Mouse (Mus musculus) gastrocnemius, postnatal 14 days (tissue): ENCODE data around the gene Gpr87. TPM values are rescaled to one million over a fixed set of nuclear protein-coding genes. Genes with fewer than 3 reads are reported as not detected.
"Not testable (repeated sequence)": the region's sequence is repeated elsewhere in the genome, so short reads cannot be mapped to it uniquely, and the experiment has no call there.

Experiments
- DNase-seq: peaks from one replicate; pipeline ENCODE4 v3.0.0; 2021; ENCODE audit warnings: mixed read lengths
- intact Hi-C: fragments of 180-260 bp; cut with DNase I; formaldehyde crosslinking; loops from one replicate; pipeline ENCODE4 v1.15.1; 2025; ENCODE audit warnings: low total_unique reads
- total RNA-seq, 2 experiments: library from RNA; stranded (reverse); gene quantifications; 2 replicates each; pipeline ENCODE4 v1.2.3; 2021

Gpr87 gene
- total RNA-seq, 2 experiments from 2014 or later = not detected

- intact Hi-C loops = no loop called here
- no peak for DNase-seq
These were observed 53.2 kb downstream of the Gpr87 start for GRCm38 (mm10) chr3:59141507-59142305.

- intact Hi-C loops, DNase-seq: not testable (repeated sequence)
These were observed 54.0 kb downstream of the Gpr87 start for GRCm38 (mm10) chr3:59140941-59141340.

GRCm38 (mm10) chr3:59140115-59140514, 54.8 kb downstream of the Gpr87 start:
- intact Hi-C loops = no loop called here
- DNase-seq = no peak

GRCm38 (mm10) chr3:59139651-59140051, 55.3 kb downstream of the Gpr87 start:
- DNase-seq = no peak
- intact Hi-C loops = no loop called here

- intact Hi-C loops = no loop called here
- no peak for DNase-seq
These were observed 55.9 kb downstream of the Gpr87 start for GRCm38 (mm10) chr3:59138946-59139468.

DNA sequence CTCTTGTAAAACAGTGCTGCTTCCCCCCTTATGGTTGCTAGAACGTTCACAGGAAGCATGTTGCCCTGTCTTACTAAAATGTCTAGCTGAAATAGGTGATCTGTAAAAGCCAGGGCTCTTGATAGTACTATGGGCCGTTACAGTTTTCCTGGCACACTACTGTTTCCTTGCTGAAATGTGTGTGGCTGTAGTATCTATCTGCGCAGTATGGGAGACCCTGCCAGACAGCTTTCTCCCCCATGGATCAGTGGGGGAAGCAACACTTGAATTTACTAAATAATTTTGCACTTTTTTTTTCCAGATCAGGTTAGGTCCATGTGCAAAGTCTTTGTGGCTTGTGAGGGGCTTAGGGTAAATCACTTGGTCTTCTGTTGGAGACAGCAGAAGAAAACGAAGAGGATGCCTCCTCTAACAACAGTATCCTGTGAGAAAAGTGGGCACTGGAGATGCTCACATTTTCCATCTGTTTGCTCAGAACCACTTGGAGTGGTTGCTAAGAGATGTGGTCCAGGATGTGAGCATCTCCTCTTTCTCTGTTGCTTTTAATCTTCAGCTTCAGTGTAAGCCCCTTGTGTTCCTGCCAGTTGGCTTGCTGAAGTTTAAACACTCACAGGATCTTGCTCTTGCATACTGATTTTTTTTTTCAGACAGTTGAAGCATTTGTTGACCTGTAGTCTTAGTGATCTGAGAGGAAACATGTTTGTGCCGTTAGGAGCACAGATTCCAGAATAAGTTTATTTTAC, 58.8 kb downstream of the Gpr87 start:
- no peak for DNase-seq
- intact Hi-C loops = no loop called here

DNA sequence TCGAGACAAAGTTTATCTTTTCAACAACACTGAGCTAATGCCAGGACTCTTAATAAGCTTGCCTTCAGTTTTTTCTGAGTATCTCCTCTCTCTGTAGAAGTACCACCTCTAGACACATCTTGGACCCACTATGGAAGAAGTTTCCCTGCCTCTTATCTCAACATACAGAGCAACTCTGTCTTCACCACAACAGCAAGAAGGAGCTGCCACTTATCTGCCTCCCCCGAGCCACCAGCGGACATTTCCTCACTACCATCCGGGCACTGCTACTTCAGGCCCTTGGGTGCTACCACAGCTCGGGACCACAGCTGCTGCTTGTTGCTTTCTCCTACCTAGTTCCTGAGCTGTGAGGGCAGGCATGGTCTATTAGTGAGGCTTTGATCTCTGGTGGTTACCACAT, 61.7 kb downstream of the Gpr87 start:
- intact Hi-C loops = no loop called here
- no peak for DNase-seq

- intact Hi-C loops = no loop called here
- no peak for DNase-seq
These were observed 62.9 kb downstream of the Gpr87 start for GRCm38 (mm10) chr3:59131966-59132365.

DNA sequence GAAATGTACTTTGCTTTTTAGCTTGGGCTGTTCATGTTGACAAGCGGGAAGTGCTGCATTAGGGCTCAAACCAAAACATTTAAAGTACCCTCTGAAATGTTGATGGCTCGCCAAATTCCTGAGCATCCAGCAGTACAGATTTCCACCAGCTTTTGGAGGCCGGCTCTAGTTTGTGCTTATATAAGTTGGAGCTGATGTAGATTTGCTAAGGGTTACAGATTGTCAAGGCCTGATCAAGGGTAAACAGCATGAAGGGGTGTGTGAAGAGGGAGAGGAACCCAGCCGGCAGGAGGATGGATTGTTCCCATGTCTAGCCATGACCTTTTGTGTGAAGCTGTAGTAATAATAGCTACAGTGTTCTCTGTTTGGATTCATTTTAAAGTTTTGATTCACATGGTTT, 63.8 kb downstream of the Gpr87 start:
- no peak for DNase-seq
- intact Hi-C loops = no loop called here

- intact Hi-C loops = no loop called here
- peak; percentile 24 for DNase-seq
These were observed 64.5 kb downstream of the Gpr87 start for GRCm38 (mm10) chr3:59130431-59130830.

DNA sequence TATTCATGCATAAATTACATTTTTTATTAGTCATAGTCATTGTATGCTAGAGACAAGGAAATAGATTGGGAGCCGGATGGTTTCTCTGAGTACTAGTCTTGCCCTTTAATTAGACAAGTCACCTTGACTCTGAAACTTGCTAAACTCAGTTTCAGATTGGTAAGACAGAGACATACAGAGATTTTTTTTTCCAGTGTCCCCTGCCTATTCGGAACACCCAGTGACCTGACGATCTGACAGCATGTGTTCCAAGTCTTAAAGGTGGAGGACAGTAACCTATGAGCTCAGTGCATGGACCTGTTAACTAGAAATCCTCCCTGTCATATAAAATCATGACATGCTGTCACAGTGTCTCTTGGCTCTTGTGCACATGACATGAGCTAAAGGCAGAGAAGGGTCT, 65.4 kb downstream of the Gpr87 start:
- no peak for DNase-seq
- intact Hi-C loops = no loop called here

Other genes with a start within 250 kb of the Gpr87 start
- gene Med12l, start 189.3 kb downstream of the Gpr87 start, total RNA-seq = 1 to 10 TPM; 1.4 to 1.9 TPM
- gene Gpr171, start 93.3 kb downstream of the Gpr87 start, total RNA-seq = not detected
- 1 to 10 TPM; 2.8 to 3.1 TPM for gene P2ry14, start 41.5 kb downstream of the Gpr87 start, total RNA-seq
- gene P2ry13, start 15.8 kb upstream of the Gpr87 start, total RNA-seq = under 1 TPM; 0.60 to 0.84 TPM
- gene P2ry12, start 67.8 kb upstream of the Gpr87 start, total RNA-seq = 1 to 10 TPM in 1 of 2 experiments, under 1 TPM in 1; 0.60 to 1.8 TPM
- 10 to 100 TPM; 14.4 to 26.0 TPM for gene Igsf10, start 149.3 kb upstream of the Gpr87 start, total RNA-seq